Mouse (Mus musculus) B cell, adult 62 days (primary cell): ENCODE measurements around the gene Bbs2. TPM values are rescaled to one million over a fixed set of nuclear protein-coding genes. Genes with fewer than 3 reads are reported as not detected.

Source experiments
- total RNA-seq: library from RNA; stranded (reverse); gene quantifications from 4 replicates; pipeline ENCODE4 v1.2.4, GENCODE M21; 2023

Gene Bbs2
- total RNA-seq, result 16.9 to 25.5 TPM (median 22.6 TPM) in 4 replicates

GRCm38 (mm10) chr8:94098081-94098974 is at the start of gene Bbs2:
Gene Bbs2, minus strand, starts transcription at chr8:94098928.

GRCm38 (mm10) chr8:94136933-94137332 is 38.2 kb upstream of the Bbs2 start, which contains the start of gene Mt4:
Gene Mt4, plus strand, starts transcription at chr8:94137197.

GRCm38 (mm10) chr8:94036944-94037524 is 61.7 kb downstream of the Bbs2 start, which contains the start of the genes Nudt21 and Ogfod1:
Gene Nudt21, minus strand, starts transcription at chr8:94037031.
Gene Ogfod1, plus strand, starts transcription at chr8:94037198.

Other genes with a start within 250 kb of the Bbs2 start
- gene Amfr, start 86.1 kb downstream of the Bbs2 start, total RNA-seq, result 74.6 to 79.7 TPM (median 76.3 TPM) in 4 replicates
- 35.4 to 57.6 TPM (median 42.6 TPM) in 4 replicates for gene Nudt21, start 61.9 kb downstream of the Bbs2 start, total RNA-seq
- 13.9 to 18.4 TPM (median 17.1 TPM) in 4 replicates for gene Ogfod1, start 61.7 kb downstream of the Bbs2 start, total RNA-seq
- not detected in 4 replicates for gene Mt4, start 38.3 kb upstream of the Bbs2 start, total RNA-seq
- gene Mt3, start 53.7 kb upstream of the Bbs2 start, total RNA-seq, result not detected in 4 replicates
- 1.8 TPM in 1 of 4 replicates, not detected in the others for gene Mt2, start 73.7 kb upstream of the Bbs2 start, total RNA-seq
- 6.2 to 11.6 TPM (median 8.3 TPM) in 4 replicates for gene Mt1, start 80.2 kb upstream of the Bbs2 start, total RNA-seq
- 28.0 to 36.2 TPM (median 32.4 TPM) in 4 replicates for gene Nup93, start 115.6 kb upstream of the Bbs2 start, total RNA-seq
- 0.95 to 1.9 TPM (median 1.2 TPM) in 4 replicates for gene Slc12a3, start 230.3 kb upstream of the Bbs2 start, total RNA-seq